Mouse (Mus musculus): Measurements from ENCODE around the gene Olfr1082. TPM values are rescaled to one million over a fixed set of nuclear protein-coding genes. Genes with fewer than 3 reads are reported as not detected.

Olfr1082 gene
- polyA plus RNA-seq (2012; rRNA removed; ENCODE audit: low replicate concordance), result not detected in 2 replicates

DNA sequence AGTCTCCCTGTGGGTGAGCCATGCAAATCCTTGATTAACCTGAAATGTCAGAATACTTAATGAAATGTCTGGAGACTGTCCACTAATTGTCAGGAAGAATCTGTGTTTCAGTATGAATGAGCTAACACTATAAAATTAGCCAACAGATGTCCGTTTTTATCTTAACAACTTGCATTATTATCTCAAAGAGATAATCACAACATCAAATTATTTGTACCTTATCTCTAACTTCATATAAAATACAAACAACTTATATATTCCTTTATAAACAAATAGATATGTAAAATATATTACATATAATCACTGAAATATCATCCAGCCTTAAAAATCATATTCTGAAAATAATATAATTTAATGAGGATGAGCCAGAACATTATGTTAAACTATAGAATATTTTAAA lies at the start of gene Olfr1082:
Gene Olfr1082 (minus strand): TSS at position 101 of the 400 bp plus-strand sequence.

DNA sequence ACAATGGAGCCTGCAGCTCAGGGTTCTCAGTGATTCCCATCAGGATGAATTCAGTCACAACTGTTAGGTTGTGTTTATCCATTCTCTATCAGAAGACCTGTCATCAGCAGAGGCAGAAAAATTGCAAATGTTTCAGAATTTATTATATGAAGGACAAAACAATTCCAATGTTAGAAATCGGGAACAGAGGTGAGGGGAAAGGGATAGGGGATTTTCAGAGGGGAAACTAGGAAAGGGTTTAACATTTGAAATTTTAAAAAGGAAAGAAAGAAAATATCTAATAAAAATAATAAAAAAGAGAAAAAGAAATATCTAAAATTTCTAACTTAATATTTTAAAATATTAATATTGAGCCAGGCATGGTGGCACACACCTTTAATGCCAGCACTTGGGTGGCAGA lies 40.9 kb upstream of the Olfr1082 start, which contains the start of gene Olfr1084:
Gene Olfr1084 (minus strand): TSS at position 101 of the 400 bp plus-strand sequence.

DNA sequence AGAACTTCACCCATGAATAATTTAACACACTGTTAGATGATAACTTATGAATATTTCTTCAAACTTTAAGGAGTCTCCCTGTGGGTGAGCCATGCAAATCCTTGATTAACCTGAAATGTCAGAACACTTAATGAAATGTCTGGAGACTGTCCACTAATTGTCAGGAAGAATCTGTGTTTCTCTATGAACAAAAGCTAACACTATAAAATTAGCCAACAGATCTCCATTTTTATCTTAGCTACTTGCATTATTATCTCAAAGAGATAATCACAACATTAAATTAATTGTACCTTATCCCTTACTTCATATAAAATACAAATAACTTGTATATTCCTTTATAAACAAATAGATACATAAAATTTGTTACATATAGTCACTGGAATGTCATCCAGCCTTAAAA lies 40.6 kb downstream of the Olfr1082 start, which contains the start of gene Olfr1080:
Gene Olfr1080 (minus strand): TSS at position 101 of the 400 bp plus-strand sequence.

Other genes with a start within 250 kb of the Olfr1082 start
- gene Olfr1055, start 248.7 kb downstream of the Olfr1082 start, polyA plus RNA-seq (2012; rRNA removed; ENCODE audit: low replicate concordance), result not detected in 2 replicates
- gene Olfr1056, start 236.5 kb downstream of the Olfr1082 start, polyA plus RNA-seq (2012; rRNA removed; ENCODE audit: low replicate concordance), result not detected in 2 replicates
- gene Olfr1057, start 220.6 kb downstream of the Olfr1082 start, polyA plus RNA-seq (2012; rRNA removed; ENCODE audit: low replicate concordance), result not detected in 2 replicates
- not detected in 2 replicates for gene Olfr1058, start 210.4 kb downstream of the Olfr1082 start, polyA plus RNA-seq (2012; rRNA removed; ENCODE audit: low replicate concordance)
- not detected in 2 replicates for gene Olfr1061, start 184.9 kb downstream of the Olfr1082 start, polyA plus RNA-seq (2012; rRNA removed; ENCODE audit: low replicate concordance)
- gene Olfr1062, start 172.2 kb downstream of the Olfr1082 start, polyA plus RNA-seq (2012; rRNA removed; ENCODE audit: low replicate concordance), result not detected in 2 replicates
- not detected in 2 replicates for gene Olfr1065, start 148.4 kb downstream of the Olfr1082 start, polyA plus RNA-seq (2012; rRNA removed; ENCODE audit: low replicate concordance)
- not detected in 2 replicates for gene Olfr1066, start 142.7 kb downstream of the Olfr1082 start, polyA plus RNA-seq (2012; rRNA removed; ENCODE audit: low replicate concordance)
- not detected in 2 replicates for gene Olfr228, start 111.6 kb downstream of the Olfr1082 start, polyA plus RNA-seq (2012; rRNA removed; ENCODE audit: low replicate concordance)
- gene Olfr1076, start 90.5 kb downstream of the Olfr1082 start, polyA plus RNA-seq (2012; rRNA removed; ENCODE audit: low replicate concordance), result not detected in 2 replicates
- not detected in 2 replicates for gene Olfr1079, start 56.5 kb downstream of the Olfr1082 start, polyA plus RNA-seq (2012; rRNA removed; ENCODE audit: low replicate concordance)
- gene Olfr1080, start 40.7 kb downstream of the Olfr1082 start, polyA plus RNA-seq (2012; rRNA removed; ENCODE audit: low replicate concordance), result not detected in 2 replicates
- gene Olfr1084, start 40.8 kb upstream of the Olfr1082 start, polyA plus RNA-seq (2012; rRNA removed; ENCODE audit: low replicate concordance), result not detected in 2 replicates
- gene Olfr1085, start 63.1 kb upstream of the Olfr1082 start, polyA plus RNA-seq (2012; rRNA removed; ENCODE audit: low replicate concordance), result not detected in 2 replicates
- not detected in 2 replicates for gene Olfr1086, start 81.1 kb upstream of the Olfr1082 start, polyA plus RNA-seq (2012; rRNA removed; ENCODE audit: low replicate concordance)
- gene Olfr1087, start 99.4 kb upstream of the Olfr1082 start, polyA plus RNA-seq (2012; rRNA removed; ENCODE audit: low replicate concordance), result not detected in 2 replicates
- gene Olfr1089, start 134.7 kb upstream of the Olfr1082 start, polyA plus RNA-seq (2012; rRNA removed; ENCODE audit: low replicate concordance), result not detected in 2 replicates
- gene Olfr1090, start 160.0 kb upstream of the Olfr1082 start, polyA plus RNA-seq (2012; rRNA removed; ENCODE audit: low replicate concordance), result not detected in 2 replicates
- gene Olfr1093, start 183.5 kb upstream of the Olfr1082 start, polyA plus RNA-seq (2012; rRNA removed; ENCODE audit: low replicate concordance), result not detected in 2 replicates
- gene Olfr141, start 211.1 kb upstream of the Olfr1082 start, polyA plus RNA-seq (2012; rRNA removed; ENCODE audit: low replicate concordance), result not detected in 2 replicates
- gene Olfr1094, start 225.7 kb upstream of the Olfr1082 start, polyA plus RNA-seq (2012; rRNA removed; ENCODE audit: low replicate concordance), result not detected in 2 replicates

Data from duodenum, adult 2 months (tissue).